Mouse (Mus musculus) heart, embryonic 12.5 days (tissue): Measurements from ENCODE around the gene Slc8a3. TPM values are rescaled to one million over a fixed set of nuclear protein-coding genes. Genes with fewer than 3 reads are reported as not detected.

Experiments used
- ATAC-seq: fragments of 200-750 bp; cut with Nextera tagmentation; 2 replicates; pipeline ENCODE4 v1.8.0; 2017; ENCODE audit warnings: moderate TSS enrichment, moderate library complexity; ENCODE audit not compliant: insufficient number of reproducible peaks, low FRiP score
- H3K27ac ChIP-seq: fragments of 300-500 bp; sonication (generic); 2 replicates; pipeline ENCODE4 v1.5.1; 2016; ENCODE audit warnings: mild to moderate bottlenecking, moderate library complexity; ENCODE audit not compliant: poor library complexity, severe bottlenecking
- H3K27me3 ChIP-seq: fragments of 300-500 bp; sonication (generic); replicated peaks from 2 replicates; pipeline ENCODE4 v1.6.1; 2016; ENCODE audit warnings: mild to moderate bottlenecking, moderate library complexity
- H3K36me3 ChIP-seq: fragments of 300-500 bp; sonication (generic); 2 replicates; pipeline ENCODE4 v1.6.1; 2016; ENCODE audit warnings: mild to moderate bottlenecking, moderate library complexity
- H3K4me1 ChIP-seq: fragments of 300-500 bp; sonication (generic); replicated peaks from 2 replicates; pipeline ENCODE4 v1.6.1; 2016; ENCODE audit warnings: mild to moderate bottlenecking
- H3K4me2 ChIP-seq: fragments of 300-500 bp; sonication (generic); 2 replicates; pipeline ENCODE4 v1.6.1; 2016; ENCODE audit warnings: mild to moderate bottlenecking, moderate library complexity
- H3K4me3 ChIP-seq: fragments of 300-500 bp; sonication (generic); 2 replicates; pipeline ENCODE4 v1.5.1; 2016; ENCODE audit warnings: mild to moderate bottlenecking
- H3K9ac ChIP-seq: fragments of 300-500 bp; sonication (generic); 2 replicates; pipeline ENCODE4 v1.6.1; 2016; ENCODE audit warnings: mild to moderate bottlenecking, moderate library complexity
- H3K9me3 ChIP-seq: fragments of 300-500 bp; sonication (generic); replicated peaks from 2 replicates; pipeline ENCODE4 v1.6.1; 2016; ENCODE audit warnings: mild to moderate bottlenecking, moderate library complexity
- WGBS: fragments of 180-500 bp; shearing (Covaris S2); methylation state at CpG from one replicate; pipeline ENCODE4 v1.1.7; 2016; 5-methylcytosine and 5-hydroxymethylcytosine counted together
- polyA plus RNA-seq: library from polyadenylated mRNA; unstranded; fragments of >200 nt; fragmentation: Nextera tagmentation; extraction: Ambion mirVana; gene quantifications from 2 replicates; pipeline ENCODE4 v1.2.1, GENCODE M21; 2016

Slc8a3 gene
- polyA plus RNA-seq, 1 experiment from 2014 or later, result 0.43 TPM

DNA sequence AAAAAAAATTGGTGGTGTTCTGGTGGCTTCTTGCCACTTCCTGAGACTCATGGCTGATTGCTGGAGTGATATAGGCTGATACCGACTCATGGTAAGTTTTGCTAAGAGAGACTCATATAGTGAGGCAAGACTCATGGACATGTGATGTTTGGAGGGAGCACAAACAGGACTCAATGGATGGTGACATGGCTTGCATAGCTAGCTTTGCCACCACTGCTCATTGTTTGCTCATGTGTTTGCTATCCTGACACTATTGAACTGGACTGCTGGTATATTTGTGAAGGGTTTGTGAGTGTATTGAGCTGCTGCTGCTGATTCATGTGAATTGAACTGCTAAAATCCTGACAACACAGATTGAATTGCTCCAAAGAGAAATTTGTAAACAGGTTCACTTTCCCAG, 95.8 kb downstream of the Slc8a3 start:
- H3K9me3 ChIP-seq, result no peaks in the 10 kb centered on the region
- no peak for ATAC-seq
- WGBS, result 84% methylated on average over 1 of the region's 1 CpGs

DNA sequence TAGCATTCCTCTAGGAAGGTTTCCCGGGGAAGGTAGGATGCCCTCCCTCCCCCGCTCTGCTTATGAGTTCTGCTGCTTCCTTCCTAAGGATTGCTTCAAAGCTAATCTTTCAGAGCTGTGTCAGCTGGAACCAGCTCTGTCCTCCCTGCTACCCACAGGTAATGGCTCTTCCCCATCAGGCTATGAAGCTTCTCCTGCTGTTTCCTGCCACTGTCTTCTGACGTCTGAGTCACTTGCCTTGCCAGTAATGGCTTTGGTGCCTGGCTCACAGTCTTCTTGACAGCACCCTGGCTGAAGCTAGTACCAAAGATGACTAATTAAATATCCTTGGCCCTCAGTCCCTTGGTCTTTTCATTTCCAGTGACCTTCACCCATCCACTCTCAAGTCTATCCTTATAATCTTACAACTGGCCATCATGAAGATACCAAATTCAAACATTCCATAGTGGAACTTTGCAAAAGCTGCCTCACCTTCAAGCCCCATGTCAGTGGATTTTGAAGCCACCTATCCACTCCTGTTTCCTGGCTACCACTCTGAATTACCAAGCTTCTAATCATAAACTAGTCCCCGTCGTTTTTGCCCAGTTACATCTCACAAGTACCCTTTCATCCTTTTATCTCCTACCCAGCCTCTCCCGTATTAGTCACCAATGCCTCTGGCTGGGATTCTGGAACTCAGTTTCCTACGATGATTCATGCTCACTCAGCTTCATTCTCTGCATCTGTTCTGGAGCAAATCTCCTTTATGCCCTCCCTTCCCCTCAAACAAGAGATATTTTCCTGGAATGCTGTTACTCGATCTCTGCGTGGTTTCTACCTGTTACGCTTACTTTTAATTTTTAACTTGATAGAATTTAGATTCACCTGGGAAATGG, 97.3 kb downstream of the Slc8a3 start:
- H3K27me3 ChIP-seq, result no peaks in the 10 kb centered on the region
- no peak overlapping the region for H3K4me2 ChIP-seq
- WGBS, result 76% methylated on average over 10 of the region's 10 CpGs

More for the DNA sequence above, 95.8 kb downstream of the Slc8a3 start:
- H3K27me3 ChIP-seq, result no peaks in the 10 kb centered on the region
- H3K4me2 ChIP-seq, result no peak overlapping the region
- H3K4me1 ChIP-seq, result peaks cover 4% of the 10 kb centered on the region; the same call in 1 of the 2 replicates
- no peak overlapping the region for H3K4me3 ChIP-seq
- no peak overlapping the region for H3K27ac ChIP-seq
- H3K9ac ChIP-seq, result no peak overlapping the region
- H3K36me3 ChIP-seq, result no peaks in the 10 kb centered on the region

DNA sequence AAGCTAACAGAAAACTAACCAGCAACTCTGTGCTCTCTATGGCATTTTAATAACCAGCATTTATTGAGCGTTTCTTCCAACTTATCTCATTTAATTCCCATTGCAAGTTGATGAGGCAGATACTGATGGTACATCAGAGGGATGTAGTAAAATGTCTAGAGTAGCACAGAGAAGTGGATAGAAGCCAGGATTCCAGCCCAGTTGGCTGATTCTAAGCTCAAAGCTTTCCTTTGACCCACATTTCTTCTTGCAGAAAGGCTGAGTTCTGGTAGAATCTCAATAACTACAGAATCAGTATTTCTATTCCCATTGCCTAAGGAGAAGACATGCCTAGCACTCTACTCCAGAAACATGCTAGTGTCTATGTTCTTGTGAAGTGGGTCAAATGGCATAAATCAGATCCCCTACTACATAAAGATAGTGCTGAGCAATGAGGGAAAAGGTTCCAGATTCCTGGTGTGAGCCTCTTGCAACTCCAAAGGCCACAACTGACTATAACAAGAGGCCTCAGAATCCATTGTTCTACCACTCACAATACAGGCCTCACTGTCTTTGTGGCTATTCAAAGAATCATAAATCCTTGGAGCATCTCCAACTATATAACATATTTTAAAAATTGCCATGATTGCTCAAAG, 99.1 kb downstream of the Slc8a3 start:
- 83% methylated on average over 1 of the region's 1 CpGs for WGBS
- no peak overlapping the region for H3K4me2 ChIP-seq
- H3K4me3 ChIP-seq, result no peak overlapping the region
- no peaks in the 10 kb centered on the region for H3K4me1 ChIP-seq
- no peaks in the 10 kb centered on the region for H3K27me3 ChIP-seq
- no peaks in the 10 kb centered on the region for H3K9me3 ChIP-seq
- no peaks in the 10 kb centered on the region for H3K36me3 ChIP-seq
- no peak for ATAC-seq
- H3K27ac ChIP-seq, result no peak overlapping the region
- no peak overlapping the region for H3K9ac ChIP-seq

More for the DNA sequence above, 97.3 kb downstream of the Slc8a3 start:
- Histone ChIP-seq H3K4me3 (no peak overlapping the region), H3K9ac (no peak overlapping the region), H3K36me3 (no peaks in the 10 kb centered on the region), H3K27ac (no peak overlapping the region), H3K4me1 (no peaks in the 10 kb centered on the region), H3K9me3 (no peaks in the 10 kb centered on the region)
- ATAC-seq, result no peak

DNA sequence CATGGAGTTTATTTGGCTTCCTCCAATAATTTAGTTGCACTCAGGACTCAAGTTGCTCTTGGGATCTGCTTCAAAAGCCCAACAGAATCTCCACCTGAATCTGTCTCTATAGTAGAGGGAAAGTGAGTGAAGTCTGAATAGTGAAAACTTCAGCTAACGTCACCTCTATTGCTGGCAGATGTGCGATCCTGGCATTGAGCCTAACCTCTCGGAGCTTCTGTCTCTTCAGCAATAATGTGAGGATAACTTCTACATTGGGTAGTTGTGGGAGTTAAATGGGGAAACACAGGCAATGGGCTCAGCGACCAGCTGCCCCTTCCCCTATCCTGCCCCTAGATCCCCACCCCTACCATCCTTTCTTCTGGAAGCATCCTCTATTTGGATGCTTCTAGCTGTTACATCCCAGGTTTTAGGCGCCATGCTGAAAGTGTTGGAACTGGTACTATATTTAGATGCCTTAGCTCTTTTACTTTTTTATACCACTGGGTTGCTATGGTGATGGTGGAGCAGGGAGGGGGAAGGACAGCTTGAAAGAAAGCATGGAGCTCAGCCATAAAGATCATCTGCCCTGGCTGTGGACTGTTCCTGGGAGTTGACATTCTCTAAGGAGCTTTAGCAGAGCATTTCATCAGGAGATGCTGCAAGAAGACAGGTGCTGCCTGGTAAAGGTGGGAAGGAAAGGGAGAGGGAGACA, 105.1 kb downstream of the Slc8a3 start:
- H3K9ac ChIP-seq, result no peak overlapping the region
- H3K4me2 ChIP-seq, result no peak overlapping the region
- 65% methylated on average over 5 of the region's 5 CpGs for WGBS
- H3K36me3 ChIP-seq, result no peaks in the 10 kb centered on the region
- ATAC-seq, result no peak
- no peaks in the 10 kb centered on the region for H3K27me3 ChIP-seq
- H3K4me3 ChIP-seq, result no peak overlapping the region
- no peaks in the 10 kb centered on the region for H3K9me3 ChIP-seq
- no peaks in the 10 kb centered on the region for H3K4me1 ChIP-seq
- H3K27ac ChIP-seq, result no peak overlapping the region

DNA sequence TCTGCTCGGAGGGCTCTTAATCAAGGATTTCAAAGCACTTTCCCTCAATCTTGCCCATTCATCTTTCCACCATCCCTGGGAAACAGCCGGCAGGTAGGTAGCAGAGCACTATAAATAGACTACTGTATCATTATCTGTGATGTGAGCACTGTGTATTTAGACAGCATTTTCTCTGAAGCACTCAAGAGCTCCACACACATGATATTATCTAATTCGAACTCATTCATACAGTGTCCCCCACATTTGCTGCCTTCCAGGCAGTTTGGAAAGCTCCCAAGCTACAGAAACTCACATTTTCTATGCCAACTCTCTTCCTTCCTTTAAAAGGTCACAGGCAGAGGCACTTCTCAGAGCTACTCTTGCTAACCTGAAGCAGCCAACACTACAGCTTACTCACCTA, 106.4 kb downstream of the Slc8a3 start:
- ATAC-seq, result no peak
- H3K4me2 ChIP-seq, result no peak overlapping the region
- no peak overlapping the region for H3K4me3 ChIP-seq
- H3K9me3 ChIP-seq, result no peaks in the 10 kb centered on the region
- 50% methylated on average over 3 of the region's 3 CpGs for WGBS
- H3K27me3 ChIP-seq, result no peaks in the 10 kb centered on the region
- no peak overlapping the region for H3K27ac ChIP-seq
- H3K9ac ChIP-seq, result no peak overlapping the region
- H3K36me3 ChIP-seq, result no peaks in the 10 kb centered on the region
- H3K4me1 ChIP-seq, result no peaks in the 10 kb centered on the region

DNA sequence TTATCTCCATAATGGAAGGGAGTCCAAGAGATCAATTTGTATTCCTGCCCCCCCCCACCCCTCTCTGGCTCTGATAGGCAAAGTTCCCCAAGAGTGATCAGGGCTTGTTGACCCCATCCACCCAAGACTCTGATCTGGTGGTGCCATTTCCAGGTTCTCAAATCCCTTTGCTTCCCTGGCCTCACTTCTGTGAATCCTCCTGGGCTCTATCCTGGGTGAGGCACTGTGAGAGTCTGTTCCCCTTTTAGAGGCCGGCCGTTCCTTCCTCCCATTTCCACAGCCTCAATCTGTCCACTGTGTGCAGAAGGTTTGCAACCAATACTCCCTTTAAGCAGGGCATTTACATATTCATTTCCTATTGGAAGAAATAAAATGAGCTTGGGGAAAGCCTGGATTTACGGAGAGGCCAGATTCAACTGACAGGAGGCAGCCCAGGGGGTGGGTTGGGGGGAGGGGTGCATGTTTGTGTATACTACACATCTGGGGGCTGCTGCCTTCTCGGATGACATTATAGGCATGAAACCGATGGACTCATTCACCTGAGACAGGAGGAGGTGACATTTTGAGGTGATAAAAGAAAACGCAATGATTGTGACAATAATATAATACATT, 106.9 kb downstream of the Slc8a3 start:
- WGBS, result 46% methylated on average over 6 of the region's 6 CpGs
- Histone ChIP-seq H3K27ac (no peak overlapping the region), H3K4me1 (no peaks in the 10 kb centered on the region), H3K27me3 (no peaks in the 10 kb centered on the region), H3K9ac (no peak overlapping the region), H3K4me2 (no peak overlapping the region), H3K4me3 (no peak overlapping the region), H3K9me3 (no peaks in the 10 kb centered on the region), H3K36me3 (no peaks in the 10 kb centered on the region)
- ATAC-seq, result no peak

DNA sequence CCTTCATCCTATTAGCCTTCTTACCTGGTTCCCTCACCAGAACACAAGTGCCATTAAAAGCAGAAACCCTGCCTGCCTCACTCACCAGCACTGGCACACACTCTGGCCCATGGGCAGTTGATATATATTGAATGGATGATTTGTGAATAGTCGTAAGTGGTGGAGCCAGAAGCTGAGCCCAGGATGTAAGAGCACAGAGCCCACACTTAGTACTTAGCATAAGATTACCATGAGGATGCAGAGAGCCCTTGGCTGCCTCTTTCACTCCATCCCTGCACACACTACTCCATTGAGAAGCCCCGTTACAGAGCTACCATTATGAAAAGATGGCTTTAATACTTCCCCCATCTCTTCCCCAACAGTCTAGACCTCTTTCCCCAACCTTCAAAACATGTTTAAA, 108.1 kb downstream of the Slc8a3 start:
- ATAC-seq, result no peak
- Histone ChIP-seq H3K36me3 (no peaks in the 10 kb centered on the region), H3K4me2 (no peak overlapping the region), H3K27me3 (no peaks in the 10 kb centered on the region), H3K9me3 (no peaks in the 10 kb centered on the region), H3K4me1 (no peaks in the 10 kb centered on the region), H3K4me3 (no peak overlapping the region), H3K9ac (no peak overlapping the region), H3K27ac (no peak overlapping the region)
- WGBS, result 66% methylated on average over 2 of the region's 2 CpGs

DNA sequence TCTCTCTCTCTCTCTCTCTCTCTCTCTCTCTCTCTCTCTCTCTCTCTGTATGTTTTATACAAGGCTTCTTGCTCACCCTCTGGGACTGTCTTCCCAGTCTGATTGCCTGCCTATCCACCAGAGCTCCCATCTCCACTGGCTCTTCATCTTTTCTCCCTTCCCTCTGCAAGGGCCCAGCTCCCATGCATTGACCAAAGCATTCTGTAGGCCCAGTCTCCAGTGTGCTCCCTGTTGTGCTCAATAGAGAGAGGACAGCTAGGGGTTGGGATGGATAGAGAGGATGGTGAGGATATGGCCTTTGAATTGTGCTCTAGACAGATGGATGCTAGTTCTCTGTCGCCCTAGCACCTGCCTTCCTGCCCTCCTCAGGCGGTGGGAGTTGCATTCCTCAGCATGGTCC, 109.7 kb downstream of the Slc8a3 start:
- Histone ChIP-seq H3K9ac (no peak overlapping the region), H3K9me3 (no peaks in the 10 kb centered on the region), H3K36me3 (no peaks in the 10 kb centered on the region), H3K4me1 (no peaks in the 10 kb centered on the region), H3K27me3 (no peaks in the 10 kb centered on the region), H3K27ac (no peak overlapping the region), H3K4me3 (no peak overlapping the region), H3K4me2 (no peak overlapping the region)
- 62% methylated on average over 2 of the region's 2 CpGs for WGBS
- no peak for ATAC-seq

DNA sequence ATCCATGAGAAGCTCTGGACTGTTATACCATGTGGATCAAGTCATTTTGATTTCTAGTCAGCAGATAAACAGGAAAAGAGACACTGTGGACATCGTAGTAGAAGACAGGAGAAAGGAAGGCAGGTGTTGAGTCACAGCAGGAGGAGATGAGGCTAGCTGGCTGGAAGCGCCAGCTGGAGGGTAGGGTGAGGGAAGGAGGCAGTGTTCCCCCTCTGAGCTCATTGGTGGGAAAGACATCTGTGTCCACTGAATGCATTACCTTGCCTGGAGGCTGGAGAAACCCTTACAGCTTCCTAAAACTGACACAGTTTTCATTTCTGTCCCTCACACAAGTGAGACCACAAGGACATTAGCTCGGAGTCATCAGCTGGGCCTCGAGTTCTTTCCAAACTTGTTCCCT, 113.6 kb downstream of the Slc8a3 start:
- Histone ChIP-seq H3K9me3 (no peaks in the 10 kb centered on the region), H3K27ac (no peak overlapping the region), H3K36me3 (no peaks in the 10 kb centered on the region), H3K27me3 (no peaks in the 10 kb centered on the region), H3K4me3 (no peak overlapping the region), H3K9ac (no peak overlapping the region), H3K4me1 (no peaks in the 10 kb centered on the region), H3K4me2 (no peak overlapping the region)
- 53% methylated on average over 4 of the region's 4 CpGs for WGBS
- ATAC-seq, result no peak

DNA sequence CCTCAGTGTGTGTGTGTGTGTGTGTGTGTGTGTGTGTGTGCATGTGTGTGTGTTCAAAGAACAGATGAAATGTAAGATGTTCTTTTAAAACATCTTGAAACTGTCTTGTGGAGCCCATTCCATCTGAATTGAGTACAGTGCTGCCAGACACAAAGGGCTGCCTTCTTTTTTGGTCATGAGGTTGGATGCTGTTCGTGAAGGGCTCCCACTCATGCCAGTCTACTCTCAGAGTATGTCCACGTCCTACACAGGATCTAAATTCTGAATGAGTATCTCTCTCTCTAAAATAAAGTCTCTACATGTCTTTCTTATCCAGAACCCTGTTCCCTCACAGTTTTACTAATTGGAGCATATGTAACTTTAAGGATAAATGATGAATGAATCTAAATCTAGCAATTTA, 124.4 kb downstream of the Slc8a3 start:
- H3K9me3 ChIP-seq, result no peaks in the 10 kb centered on the region
- H3K9ac ChIP-seq, result no peak overlapping the region
- no peaks in the 10 kb centered on the region for H3K4me1 ChIP-seq
- ATAC-seq, result no peak
- no peaks in the 10 kb centered on the region for H3K36me3 ChIP-seq
- H3K4me2 ChIP-seq, result no peak overlapping the region
- H3K27me3 ChIP-seq, result no peaks in the 10 kb centered on the region
- no peak overlapping the region for H3K4me3 ChIP-seq
- WGBS, result 38% methylated on average over 2 of the region's 2 CpGs
- no peak overlapping the region for H3K27ac ChIP-seq
